In the genomic region with DNA sequence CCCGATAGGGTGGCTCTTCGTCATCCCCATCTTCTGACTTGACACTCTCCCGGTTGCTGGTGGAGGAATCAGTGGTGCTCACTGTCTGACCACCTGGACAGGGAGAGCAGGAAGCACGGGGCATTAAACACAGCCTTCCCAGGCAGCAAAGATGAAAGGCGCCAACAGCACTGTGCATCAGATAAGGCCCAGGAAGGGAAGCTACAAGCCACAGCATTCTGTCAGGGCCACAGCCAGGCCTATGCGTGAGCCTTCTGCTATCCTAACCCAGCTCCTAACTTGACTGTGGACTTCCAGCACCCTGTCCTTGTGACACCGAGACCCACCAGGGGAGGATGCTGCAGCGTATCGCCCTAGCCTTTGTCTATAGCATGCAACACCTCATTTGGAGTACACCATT, we compare ENCODE assay signal across 24 mouse cellular contexts.
DNase-seq lines count a peak whose midpoint lies in the region; ATAC-seq and TF ChIP-seq lines count a peak whose summit lies in the region.
"Had no signal": no experiment of that assay in that cellular context is flagged by ENCODE, and none has a peak within 500 bp of the region (broad histone marks: within the 10 kb centered on the region; RNA-seq: fewer than 3 reads in every experiment).

No protein-coding gene starts in this region.

- H3K9ac ChIP-seq in forebrain, embryonic 11.5 days (ENCODE audit: low read length): no peak overlapping the region
- H3K9ac ChIP-seq in liver, embryonic 11.5 days (ENCODE audit: low read depth, low read length): no peak overlapping the region
- H3K9ac ChIP-seq in liver, postnatal 0 days (replicated peaks): no peak overlapping the region
- H3K9ac ChIP-seq: embryonic facial prominence, embryonic 12.5 days; embryonic facial prominence, embryonic 15.5 days; forebrain, embryonic 13.5 days; heart, embryonic 15.5 days; hindbrain, embryonic 12.5 days; hindbrain, embryonic 15.5 days had no signal

- no peak for TF ChIP-seq CTCF in liver, postnatal 0 days (IDR thresholded peaks at IDR 0.05; ENCODE audit: low read depth)

- peak; percentile 39 for DNase-seq in forebrain, embryonic 11.5 days (ENCODE audit: low spot score)
- DNase-seq in forebrain, embryonic 10.5 days (ENCODE audit: extremely low spot score, low spot score): no peak
- DNase-seq in liver, embryonic 11.5 days (ENCODE audit: low spot score): no peak
- no peak for DNase-seq in liver, postnatal 0 days
- no peak for DNase-seq in left cerebral cortex, postnatal 36 days (ENCODE audit: low spot score in 2 of 2)
- DNase-seq: adrenal gland, adult 8-10 months; adrenal gland, postnatal 25 days; cerebellum, adult 11-12 months; cerebellum, adult 8-10 months; cerebellum, postnatal 10 days; cerebellum, postnatal 36 days; gastrocnemius, postnatal 10 days; gastrocnemius, postnatal 36 days had no signal

- no peak overlapping the region for H3K27ac ChIP-seq in forebrain, embryonic 11.5 days (ENCODE audit: low read depth, low read length)
- H3K27ac ChIP-seq in forebrain, embryonic 10.5 days: no peak overlapping the region
- H3K27ac ChIP-seq in liver, embryonic 11.5 days (ENCODE audit: low read depth, low read length): no peak overlapping the region
- H3K27ac ChIP-seq in liver, postnatal 0 days (ENCODE audit: low read depth): no peak overlapping the region
- H3K27ac ChIP-seq: embryonic facial prominence, embryonic 12.5 days; embryonic facial prominence, embryonic 15.5 days; forebrain, embryonic 13.5 days; heart, embryonic 15.5 days; hindbrain, embryonic 12.5 days; hindbrain, embryonic 15.5 days had no signal

- no peaks in the 10 kb centered on the region for H3K9me3 ChIP-seq in forebrain, embryonic 11.5 days (ENCODE audit: control insufficient read depth, low read length)
- H3K9me3 ChIP-seq in forebrain, embryonic 10.5 days: no peaks in the 10 kb centered on the region
- H3K9me3 ChIP-seq in liver, embryonic 11.5 days (ENCODE audit: control insufficient read depth, low read length): no peaks in the 10 kb centered on the region
- no peaks in the 10 kb centered on the region for H3K9me3 ChIP-seq in liver, postnatal 0 days (ENCODE audit: low read length)
- H3K9me3 ChIP-seq: embryonic facial prominence, embryonic 12.5 days; embryonic facial prominence, embryonic 15.5 days; forebrain, embryonic 13.5 days; heart, embryonic 15.5 days; hindbrain, embryonic 12.5 days; hindbrain, embryonic 15.5 days had no signal

- intact Hi-C loops in left cerebral cortex, postnatal 36 days (cut with DNase I): loop anchor here (5.0 kb wide), 1 partner anchor 36 kb away; no protein-coding TSS in a partner anchor

- H3K4me3 ChIP-seq in forebrain, embryonic 11.5 days (ENCODE audit: low read depth, low read length): no peak overlapping the region
- no peak overlapping the region for H3K4me3 ChIP-seq in forebrain, embryonic 10.5 days
- H3K4me3 ChIP-seq in liver, embryonic 11.5 days (ENCODE audit: low read depth, low read length): no peak overlapping the region
- no peak overlapping the region for H3K4me3 ChIP-seq in liver, postnatal 0 days (ENCODE audit: low read depth, low read length)
- H3K4me3 ChIP-seq: embryonic facial prominence, embryonic 12.5 days; embryonic facial prominence, embryonic 15.5 days; forebrain, embryonic 13.5 days; heart, embryonic 15.5 days; hindbrain, embryonic 12.5 days; hindbrain, embryonic 15.5 days had no signal

- 89% methylated on average over 9 of the region's 9 CpGs for WGBS in forebrain, embryonic 11.5 days
- 87% methylated on average over 9 of the region's 9 CpGs for WGBS in forebrain, embryonic 10.5 days
- WGBS in liver, embryonic 11.5 days: 71% methylated on average over 9 of the region's 9 CpGs
- 67% methylated on average over 9 of the region's 9 CpGs for WGBS in liver, postnatal 0 days (ENCODE audit: insufficient replicate concordance)

- no peaks in the 10 kb centered on the region for H3K4me1 ChIP-seq in forebrain, embryonic 11.5 days (replicated peaks; ENCODE audit: control insufficient read depth, insufficient read depth, low read length)
- peaks cover 4% of the 10 kb centered on the region; the same call in 1 of the 2 replicates for H3K4me1 ChIP-seq in forebrain, embryonic 10.5 days
- peaks cover 11% of the 10 kb centered on the region for H3K4me1 ChIP-seq in liver, embryonic 11.5 days (replicated peaks; ENCODE audit: control insufficient read depth, insufficient read depth, low read length)
- no peaks in the 10 kb centered on the region for H3K4me1 ChIP-seq in liver, postnatal 0 days (ENCODE audit: insufficient read depth)
- H3K4me1 ChIP-seq: embryonic facial prominence, embryonic 12.5 days; forebrain, embryonic 13.5 days; hindbrain, embryonic 12.5 days; hindbrain, embryonic 15.5 days had no signal

- TF ChIP-seq EP300 in liver, postnatal 0 days (IDR thresholded peaks at IDR 0.05; ENCODE audit: low read depth): no peak

- no peak overlapping the region for H3K4me2 ChIP-seq in forebrain, embryonic 11.5 days (ENCODE audit: low read depth, low read length, severe bottlenecking)
- no peak overlapping the region for H3K4me2 ChIP-seq in liver, embryonic 11.5 days
- no peak overlapping the region for H3K4me2 ChIP-seq in liver, postnatal 0 days (ENCODE audit: low read depth, low read length)
- H3K4me2 ChIP-seq: embryonic facial prominence, embryonic 12.5 days; embryonic facial prominence, embryonic 15.5 days; forebrain, embryonic 13.5 days; heart, embryonic 11.5 days; heart, embryonic 15.5 days; hindbrain, embryonic 12.5 days; hindbrain, embryonic 15.5 days had no signal

- ATAC-seq in forebrain, embryonic 11.5 days (replicated peaks; ENCODE audit: low FRiP score): no peak
- ATAC-seq in liver, embryonic 11.5 days (replicated peaks; ENCODE audit: low FRiP score): peak; percentile 28
- ATAC-seq in liver, postnatal 0 days: no peak
- ATAC-seq in common myeloid progenitor, adult 5-6 weeks (replicated peaks; ENCODE audit: low read depth, poor library complexity, severe bottlenecking): peak; percentile 56; the same call in 1 of the 2 replicates
- ATAC-seq in megakaryocyte-erythroid progenitor cell, adult 5-6 weeks (replicated peaks; ENCODE audit: low FRiP score, low TSS enrichment, poor library complexity, severe bottlenecking): peak; percentile 53
- ATAC-seq: activated CD4-positive, CD25-positive, alpha-beta regulatory T cell, adult 4 months; forebrain, embryonic 13.5 days; forebrain, embryonic 16.5 days had no signal

- H3K36me3 ChIP-seq in forebrain, embryonic 11.5 days (ENCODE audit: control insufficient read depth, insufficient read depth, low read length): no peaks in the 10 kb centered on the region; the same call in 1 of the 2 replicates
- peaks cover 79% of the 10 kb centered on the region for H3K36me3 ChIP-seq in forebrain, embryonic 10.5 days (replicated peaks)
- H3K36me3 ChIP-seq in liver, embryonic 11.5 days (ENCODE audit: control insufficient read depth, insufficient read depth, low read length): no peaks in the 10 kb centered on the region
- peaks cover 38% of the 10 kb centered on the region for H3K36me3 ChIP-seq in liver, postnatal 0 days (replicated peaks; ENCODE audit: insufficient read depth, low read length)

- H3K27me3 ChIP-seq in forebrain, embryonic 11.5 days (ENCODE audit: control insufficient read depth, insufficient read depth, low read length): no peaks in the 10 kb centered on the region
- no peaks in the 10 kb centered on the region for H3K27me3 ChIP-seq in forebrain, embryonic 10.5 days (ENCODE audit: poor library complexity, severe bottlenecking)
- no peaks in the 10 kb centered on the region for H3K27me3 ChIP-seq in liver, embryonic 11.5 days (replicated peaks; ENCODE audit: control insufficient read depth, insufficient read depth, low read length)
- H3K27me3 ChIP-seq in liver, postnatal 0 days (ENCODE audit: insufficient read depth, low read length): no peaks in the 10 kb centered on the region
- H3K27me3 ChIP-seq: embryonic facial prominence, embryonic 12.5 days; embryonic facial prominence, embryonic 15.5 days; forebrain, embryonic 13.5 days; heart, embryonic 15.5 days; hindbrain, embryonic 12.5 days; hindbrain, embryonic 15.5 days had no signal

Comparison
In these comparisons a context has a peak if more than half of its experiments do, and no peak if none do; other contexts are left out.
1. ATAC-seq: peak in liver, embryonic 11.5 days (single experiment), common myeloid progenitor, adult 5-6 weeks (single experiment) and megakaryocyte-erythroid progenitor cell, adult 5-6 weeks (single experiment); none in forebrain, embryonic 11.5 days (single experiment) and liver, postnatal 0 days (single experiment).